Mouse (Mus musculus) midbrain, embryonic 11.5 days (tissue): ENCODE results near the gene Xpr1. TPM values are rescaled to one million over a fixed set of nuclear protein-coding genes. Genes with fewer than 3 reads are reported as not detected.

ENCODE experiments used
- ATAC-seq: fragments of 200-750 bp; cut with Nextera tagmentation; 2 replicates; pipeline ENCODE4 v1.8.0; 2017; ENCODE audit warnings: moderate TSS enrichment, moderate library complexity; ENCODE audit not compliant: low FRiP score
- DNase-seq: peaks from one replicate; pipeline ENCODE4 v3.0.0; 2015; ENCODE audit warnings: low spot score; ENCODE audit errors: missing footprints
- H3K27ac ChIP-seq: fragments of 300-500 bp; sonication (generic); 2 replicates; pipeline ENCODE4 v1.5.1; 2014; ENCODE audit warnings: low read depth, low read length
- H3K27me3 ChIP-seq: fragments of 300-500 bp; sonication (generic); 2 replicates; pipeline ENCODE4 v1.6.1; 2014; ENCODE audit warnings: mild to moderate bottlenecking, low read length, moderate library complexity, mixed read lengths; ENCODE audit not compliant: control insufficient read depth, insufficient read depth
- H3K36me3 ChIP-seq: fragments of 300-500 bp; sonication (generic); 2 replicates; pipeline ENCODE4 v1.6.1; 2014; ENCODE audit warnings: mild to moderate bottlenecking, low read length, moderate library complexity, mixed read lengths; ENCODE audit not compliant: control insufficient read depth, insufficient read depth
- H3K4me1 ChIP-seq: fragments of 300-500 bp; sonication (generic); 2 replicates; pipeline ENCODE4 v1.6.1; 2014; ENCODE audit warnings: low read length; ENCODE audit not compliant: control insufficient read depth, insufficient read depth
- H3K4me2 ChIP-seq: fragments of 300-500 bp; sonication (generic); 2 replicates; pipeline ENCODE4 v1.6.1; 2014; ENCODE audit warnings: mild to moderate bottlenecking, moderate library complexity
- H3K4me3 ChIP-seq: fragments of 300-500 bp; sonication (generic); 2 replicates; pipeline ENCODE4 v1.5.1; 2014; ENCODE audit warnings: low read depth, low read length
- H3K9ac ChIP-seq: fragments of 300-500 bp; sonication (generic); 2 replicates; pipeline ENCODE4 v1.6.1; 2014; ENCODE audit warnings: low read length
- H3K9me3 ChIP-seq: fragments of 300-500 bp; sonication (generic); 2 replicates; pipeline ENCODE4 v1.6.1; 2016; ENCODE audit warnings: low read length; ENCODE audit not compliant: control insufficient read depth
- WGBS: fragments of 180-500 bp; shearing (Covaris S2); extraction: QIAGEN DNeasy Blood & Tissue Kit; methylation state at CpG from one replicate; pipeline ENCODE4 v1.1.7; 2014; 5-methylcytosine and 5-hydroxymethylcytosine counted together
- polyA plus RNA-seq: library from polyadenylated mRNA; unstranded; fragments of >200 nt; fragmentation: Nextera tagmentation; extraction: Ambion mirVana; gene quantifications from 2 replicates; pipeline ENCODE4 v1.2.1, GENCODE M21; 2014

Gene Xpr1
- polyA plus RNA-seq, 1 experiment from 2014 or later = 14.7 TPM

GRCm38 (mm10) chr1:155236306-155237024 lies 180.8 kb downstream of the Xpr1 start:
- Histone ChIP-seq H3K4me3 (no peak overlapping the region), H3K27me3 (no peaks in the 10 kb centered on the region), H3K27ac (no peak overlapping the region), H3K4me1 (peaks cover 48% of the 10 kb centered on the region), H3K4me2 (no peak overlapping the region), H3K36me3 (no peaks in the 10 kb centered on the region; the same call in 1 of the 2 replicates), H3K9me3 (no peaks in the 10 kb centered on the region), H3K9ac (peak overlapping the region; percentile 25; the same call in 1 of the 2 replicates)
- DNase-seq (peak; percentile 88), ATAC-seq (no peak)
- WGBS = 40% methylated on average over 13 of the region's 13 CpGs

DNA sequence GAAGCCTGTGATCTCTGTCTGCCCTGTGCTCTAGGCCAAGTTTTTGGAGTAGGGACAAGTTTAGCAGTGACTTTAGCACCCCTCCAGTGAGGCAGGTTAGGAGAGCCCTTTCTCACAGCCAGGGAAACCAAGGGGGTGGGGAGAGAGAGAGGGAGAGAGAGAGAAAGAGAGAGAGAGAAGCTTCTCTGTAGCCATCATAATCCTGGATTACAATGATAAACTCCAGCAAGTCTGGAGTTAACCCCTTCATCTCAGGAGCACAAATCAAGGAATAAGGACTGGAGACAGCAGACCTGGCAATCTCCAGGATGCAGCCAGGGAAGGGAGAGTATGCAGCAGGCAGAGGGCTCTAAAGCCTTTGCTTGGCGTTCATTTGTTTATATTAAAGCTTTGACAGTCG lies 181.6 kb downstream of the Xpr1 start:
- H3K27ac ChIP-seq = no peak overlapping the region
- no peaks in the 10 kb centered on the region for H3K27me3 ChIP-seq
- no peak overlapping the region for H3K9ac ChIP-seq
- H3K4me3 ChIP-seq = no peak overlapping the region
- H3K36me3 ChIP-seq = no peaks in the 10 kb centered on the region; the same call in 1 of the 2 replicates
- DNase-seq (peak; percentile 89), ATAC-seq (no peak)
- H3K9me3 ChIP-seq = no peaks in the 10 kb centered on the region
- peaks cover 48% of the 10 kb centered on the region for H3K4me1 ChIP-seq
- H3K4me2 ChIP-seq = no peak overlapping the region
- whole genome bisulfite sequencing = 33% methylated on average over 2 of the region's 2 CpGs

- H3K9me3 ChIP-seq = no peaks in the 10 kb centered on the region
- DNase-seq (peak; percentile 92), ATAC-seq (peak; percentile 13; the same call in 1 of the 2 replicates)
- H3K4me3 ChIP-seq = no peak overlapping the region
- H3K27me3 ChIP-seq = no peaks in the 10 kb centered on the region
- H3K4me1 ChIP-seq = peaks cover 60% of the 10 kb centered on the region
- H3K36me3 ChIP-seq = no peaks in the 10 kb centered on the region; the same call in 1 of the 2 replicates
- peak overlapping the region; percentile 2; the same call in 1 of the 2 replicates for H3K4me2 ChIP-seq
- 23% methylated on average over 14 of the region's 14 CpGs for WGBS
- peak overlapping the region; percentile 46 for H3K9ac ChIP-seq
- peak overlapping the region; percentile 79 for H3K27ac ChIP-seq
Measured at GRCm38 (mm10) chr1:155233931-155234607, 183.1 kb downstream of the Xpr1 start.

DNA sequence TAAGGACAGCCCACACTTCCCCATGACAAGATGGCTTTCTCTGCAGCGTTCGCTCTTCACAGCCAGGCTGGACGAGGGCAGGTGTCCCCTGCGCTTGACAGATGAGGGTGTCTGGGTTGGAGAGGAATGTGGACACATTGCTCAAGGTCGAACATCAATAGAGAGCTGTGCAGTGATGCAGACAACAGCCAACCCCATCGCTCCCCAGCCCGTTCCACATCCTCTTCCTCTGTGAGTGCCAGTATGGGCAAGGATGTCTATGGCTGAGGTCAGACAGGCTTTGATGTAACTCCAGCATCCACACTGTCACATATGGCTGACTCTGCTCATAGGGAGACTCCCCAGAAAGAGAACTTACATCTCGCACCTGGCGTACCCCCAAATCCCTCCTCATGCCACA lies 183.8 kb downstream of the Xpr1 start:
- H3K4me3 ChIP-seq = no peak overlapping the region
- ATAC-seq (no peak), DNase-seq (no peak)
- no peaks in the 10 kb centered on the region for H3K27me3 ChIP-seq
- H3K9ac ChIP-seq = peak overlapping the region; percentile 46
- no peaks in the 10 kb centered on the region; the same call in 1 of the 2 replicates for H3K36me3 ChIP-seq
- H3K4me2 ChIP-seq = no peak overlapping the region
- WGBS = 86% methylated on average over 9 of the region's 9 CpGs
- peak overlapping the region; percentile 79; the same call in 1 of the 2 replicates for H3K27ac ChIP-seq
- H3K9me3 ChIP-seq = no peaks in the 10 kb centered on the region
- H3K4me1 ChIP-seq = peaks cover 58% of the 10 kb centered on the region

- ATAC-seq (no peak), DNase-seq (no peak)
- Histone ChIP-seq H3K4me2 (no peak overlapping the region), H3K27ac (peak overlapping the region; percentile 44), H3K4me3 (no peak overlapping the region), H3K4me1 (peaks cover 54% of the 10 kb centered on the region), H3K36me3 (no peaks in the 10 kb centered on the region), H3K9ac (peak overlapping the region; percentile 40; the same call in 1 of the 2 replicates), H3K27me3 (no peaks in the 10 kb centered on the region), H3K9me3 (no peaks in the 10 kb centered on the region)
- 69% methylated on average over 6 of the region's 6 CpGs for WGBS
Measured at GRCm38 (mm10) chr1:155232786-155233185, 184.4 kb downstream of the Xpr1 start.

DNA sequence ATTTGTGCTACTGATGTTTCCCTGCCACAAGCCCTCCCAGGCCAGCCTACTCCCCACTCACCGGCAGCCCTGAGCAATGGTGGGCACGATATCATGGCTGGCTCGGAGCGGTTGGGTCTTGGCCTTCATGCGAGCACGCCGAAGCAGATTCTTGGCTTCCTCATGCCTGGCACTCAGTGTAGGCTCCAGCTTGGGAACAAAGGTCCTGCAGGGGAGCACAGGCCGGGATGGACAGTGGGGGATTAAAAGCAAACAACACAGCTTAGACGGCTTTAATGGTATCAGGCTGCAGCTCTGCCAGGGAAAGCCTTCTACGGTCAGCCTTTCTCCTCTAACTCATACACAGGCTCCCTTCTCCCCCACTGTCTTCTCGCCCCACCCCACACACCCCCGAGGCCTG lies 184.8 kb downstream of the Xpr1 start:
- H3K4me1 ChIP-seq = peaks cover 54% of the 10 kb centered on the region
- peak overlapping the region; percentile 44 for H3K27ac ChIP-seq
- ATAC-seq (no peak), DNase-seq (no peak)
- H3K4me2 ChIP-seq = no peak overlapping the region
- H3K4me3 ChIP-seq = no peak overlapping the region
- 40% methylated on average over 12 of the region's 12 CpGs for WGBS
- H3K9me3 ChIP-seq = no peaks in the 10 kb centered on the region
- H3K36me3 ChIP-seq = no peaks in the 10 kb centered on the region
- H3K9ac ChIP-seq = peak overlapping the region; percentile 40
- H3K27me3 ChIP-seq = no peaks in the 10 kb centered on the region

GRCm38 (mm10) chr1:155229464-155230411 lies 187.5 kb downstream of the Xpr1 start:
- peak; percentile 71 for ATAC-seq
- H3K9me3 ChIP-seq = no peaks in the 10 kb centered on the region
- H3K4me3 ChIP-seq = no peak overlapping the region
- DNase-seq = peak; percentile 91
- H3K9ac ChIP-seq = no peak overlapping the region
- peak overlapping the region; percentile 74 for H3K27ac ChIP-seq
- no peaks in the 10 kb centered on the region for H3K27me3 ChIP-seq
- H3K36me3 ChIP-seq = no peaks in the 10 kb centered on the region
- peaks cover 35% of the 10 kb centered on the region for H3K4me1 ChIP-seq
- 18% methylated on average over 14 of the region's 14 CpGs for WGBS
- no peak overlapping the region for H3K4me2 ChIP-seq
